Mouse (Mus musculus) skeletal muscle tissue, adult 2 months (tissue): Measurements from ENCODE around the gene Prnd.

Source experiments
- DNase-seq: peaks from one replicate; pipeline ENCODE4 v3.0.0-alpha.2; 2012; ENCODE audit warnings: low read depth, low spot score

Gene Prnd

DNA sequence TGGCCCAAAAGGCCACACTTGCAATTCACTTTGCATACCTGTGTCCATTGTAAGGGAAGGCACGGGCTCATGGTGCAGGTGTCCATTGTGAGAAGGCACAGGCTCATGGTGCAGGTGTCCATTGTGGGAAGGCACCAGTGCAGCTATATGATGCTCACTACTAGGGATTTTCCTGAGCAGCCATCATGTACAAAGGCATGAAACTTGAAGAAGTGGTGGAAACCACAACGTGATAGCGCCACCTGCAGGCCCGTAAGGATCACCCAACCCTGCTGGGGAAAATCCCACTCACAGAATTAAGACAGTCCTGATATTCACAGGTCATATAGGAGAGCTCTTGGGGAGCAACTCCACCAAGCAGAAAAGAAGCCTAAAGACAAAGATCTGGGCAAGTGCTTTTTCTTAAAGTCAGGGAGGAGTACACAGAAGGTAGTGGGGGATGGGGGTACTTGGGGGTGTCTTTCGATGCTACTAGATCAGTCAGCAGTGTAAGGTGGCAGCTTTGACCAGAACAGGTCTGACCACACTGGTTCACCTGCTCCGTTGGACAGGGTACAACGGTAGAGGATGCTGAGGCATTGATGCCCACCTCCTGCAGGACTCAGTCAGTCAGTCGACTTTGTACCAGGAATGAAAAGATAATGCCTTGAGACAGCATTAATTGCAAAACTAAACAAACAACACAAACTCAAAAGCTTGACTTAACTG, 11.1 kb upstream of the Prnd start:
- DNase-seq = peak; percentile 62

DNA sequence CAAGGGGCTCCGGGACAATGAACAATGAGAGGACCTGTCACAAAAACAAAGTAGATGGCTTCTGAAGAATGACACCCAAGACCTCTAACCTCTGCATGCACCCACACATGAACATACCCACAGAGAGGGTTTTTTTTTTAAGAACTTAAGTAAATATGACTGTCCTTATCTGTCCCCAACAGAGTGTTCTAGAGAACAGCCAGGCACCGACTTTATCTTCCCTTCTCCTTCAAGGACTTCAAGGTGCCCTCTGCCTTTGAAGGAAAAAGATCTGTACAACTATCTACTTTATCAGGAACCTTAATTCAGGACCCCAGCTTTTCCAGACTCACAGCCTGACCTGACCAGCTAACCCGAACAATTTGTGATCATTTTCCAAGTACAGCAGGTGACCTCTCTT, 10.2 kb upstream of the Prnd start:
- no peak for DNase-seq

DNA sequence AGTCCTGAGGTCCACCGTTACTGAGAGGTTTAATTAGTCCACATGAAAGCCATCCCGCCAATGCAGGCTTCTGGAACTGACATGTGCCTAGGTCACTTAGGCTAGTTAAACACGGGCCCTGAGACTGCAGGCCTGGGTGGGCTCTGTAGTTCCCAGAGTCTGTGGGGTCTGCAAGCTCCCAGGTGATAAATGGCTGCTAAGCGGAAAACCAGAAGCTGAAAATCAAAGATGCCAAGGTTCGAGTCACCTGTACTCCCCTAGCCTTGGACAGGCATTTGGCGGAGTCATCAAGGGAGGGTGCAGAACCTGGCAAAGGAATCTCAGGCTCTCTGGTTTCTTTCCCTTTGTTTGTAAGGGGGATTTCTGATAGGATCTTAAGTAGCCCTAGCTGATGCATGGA, 9.2 kb upstream of the Prnd start:
- DNase-seq = no peak

DNA sequence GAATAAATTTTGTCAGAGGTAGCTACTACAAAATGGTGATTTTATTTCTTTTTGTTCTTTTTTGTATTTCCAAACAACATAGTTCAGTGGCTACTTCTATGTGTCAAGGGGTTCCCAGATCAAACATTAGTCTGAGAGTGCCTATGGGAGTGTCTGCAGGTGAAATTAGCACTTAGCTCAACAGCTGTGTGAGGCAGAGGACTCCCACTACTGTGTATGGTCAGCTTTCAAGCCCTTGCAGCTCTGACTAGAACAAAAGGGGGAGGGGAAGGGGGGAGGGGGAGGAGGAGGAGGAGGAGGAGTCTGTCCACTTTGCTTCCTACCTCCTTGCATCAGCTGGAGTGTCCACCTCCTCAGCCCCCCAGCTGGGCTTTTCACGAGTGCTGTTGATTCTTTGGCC, 6.3 kb upstream of the Prnd start:
- DNase-seq = no peak

DNA sequence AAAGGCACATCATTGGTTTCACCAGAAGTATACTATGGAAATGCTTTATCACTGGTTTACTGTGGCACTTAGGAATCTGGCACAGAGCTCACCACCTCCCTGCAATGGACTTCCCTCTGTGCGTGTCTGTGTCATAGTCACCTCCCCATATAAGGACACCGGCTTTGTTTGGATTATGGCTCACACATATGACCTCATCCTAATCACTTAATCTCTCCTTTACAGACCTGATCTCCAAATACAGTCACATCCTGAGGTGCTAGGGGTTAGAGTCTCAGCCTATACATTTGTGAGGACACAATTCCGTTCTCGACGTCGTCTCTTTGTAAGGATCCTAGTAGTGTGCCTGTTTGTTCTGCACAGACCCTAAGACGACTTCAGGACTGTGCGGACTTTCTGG, 5.4 kb upstream of the Prnd start:
- DNase-seq = no peak

DNA sequence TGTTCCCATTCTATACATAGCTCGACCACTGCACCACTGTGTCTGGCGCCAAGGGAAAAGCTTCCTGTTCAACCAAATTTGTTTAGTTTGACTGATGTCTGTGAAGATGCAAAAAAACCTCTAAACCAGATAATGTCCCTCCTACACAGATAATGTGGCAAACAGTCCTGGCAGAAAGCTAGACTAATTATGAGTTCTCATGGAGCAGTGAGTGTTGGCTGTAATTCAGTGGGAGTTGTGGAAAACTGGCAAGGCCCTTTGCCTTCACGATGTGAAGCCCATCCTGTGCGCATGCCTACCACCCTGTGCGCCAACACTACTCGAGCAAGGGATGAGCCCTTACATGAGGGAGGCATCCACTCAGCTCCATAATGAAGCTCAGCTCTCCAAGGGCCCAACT, 4.9 kb upstream of the Prnd start:
- DNase-seq = no peak

DNA sequence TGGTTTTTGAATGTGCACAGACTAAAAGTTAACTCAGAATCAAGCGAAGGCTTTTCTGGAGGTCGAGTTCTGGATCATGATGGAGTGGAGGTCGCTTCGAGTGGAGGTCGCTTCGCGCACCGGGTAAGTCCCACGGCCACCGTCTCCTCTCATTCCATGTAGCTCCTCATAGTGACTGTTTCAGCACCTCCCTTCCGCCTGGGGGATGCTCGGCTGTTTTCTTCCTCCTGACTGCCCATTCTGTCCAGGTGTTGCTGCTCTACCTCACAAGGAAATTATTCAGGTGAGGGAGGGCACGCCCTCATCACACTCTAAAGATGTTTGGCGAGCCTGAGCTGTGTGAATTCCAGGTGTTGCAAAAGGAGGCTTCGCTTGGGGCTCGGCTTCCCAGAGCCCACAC, 4.3 kb upstream of the Prnd start:
- no peak for DNase-seq

DNA sequence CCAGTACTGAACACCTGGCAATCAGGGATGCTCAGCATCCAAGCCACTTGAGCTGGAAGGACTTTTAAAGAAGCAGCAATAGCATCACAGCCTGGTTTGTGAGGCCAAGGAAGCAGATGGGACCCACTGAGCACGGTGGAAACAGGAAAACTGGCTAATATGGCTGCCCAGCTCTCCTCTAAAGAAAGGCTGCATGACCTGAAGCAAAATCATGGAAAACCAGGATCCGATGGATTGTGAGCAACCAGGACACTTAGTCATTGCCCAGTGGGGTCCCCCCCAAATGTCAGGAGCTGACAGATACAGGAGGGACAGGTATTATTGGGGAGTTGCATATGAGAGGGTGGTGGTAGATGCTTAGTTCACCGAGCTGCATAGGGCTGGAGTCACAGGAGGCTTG, 2.5 kb upstream of the Prnd start:
- DNase-seq = no peak

DNA sequence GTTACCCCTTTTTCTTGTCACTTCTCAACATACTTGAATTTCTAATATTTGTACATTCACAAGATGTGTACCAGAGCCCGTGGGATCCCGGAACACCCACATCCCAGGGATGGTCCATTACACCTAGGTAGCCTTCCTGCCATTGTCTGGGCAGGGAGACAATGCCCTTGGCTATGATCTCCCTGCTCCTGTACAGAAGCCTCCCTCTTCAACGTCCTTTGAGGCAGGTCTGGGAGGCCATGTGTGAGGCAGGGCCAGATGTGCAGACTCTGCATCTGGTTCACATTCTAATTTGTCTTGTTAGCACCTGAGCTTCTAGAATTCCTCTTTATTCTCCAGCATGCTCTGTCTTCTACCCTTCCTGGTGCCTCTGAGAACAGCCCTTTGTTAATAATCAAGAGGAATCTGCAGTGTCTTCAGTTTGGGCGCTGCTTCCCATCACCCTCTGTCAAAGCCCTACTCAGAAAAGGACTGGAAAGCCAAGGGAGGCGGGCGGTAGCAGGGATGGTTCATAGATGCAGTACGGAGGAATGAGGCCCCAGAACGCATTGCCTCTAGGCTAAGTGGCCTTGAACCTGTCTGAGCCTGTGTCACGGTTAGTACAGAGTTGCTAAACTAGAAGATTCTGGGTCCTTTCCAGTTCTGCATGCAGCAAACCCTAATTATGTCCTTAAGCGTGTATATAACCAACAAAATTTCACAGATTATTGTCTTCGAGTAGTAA, 1.6 kb upstream of the Prnd start:
- no peak for DNase-seq

DNA sequence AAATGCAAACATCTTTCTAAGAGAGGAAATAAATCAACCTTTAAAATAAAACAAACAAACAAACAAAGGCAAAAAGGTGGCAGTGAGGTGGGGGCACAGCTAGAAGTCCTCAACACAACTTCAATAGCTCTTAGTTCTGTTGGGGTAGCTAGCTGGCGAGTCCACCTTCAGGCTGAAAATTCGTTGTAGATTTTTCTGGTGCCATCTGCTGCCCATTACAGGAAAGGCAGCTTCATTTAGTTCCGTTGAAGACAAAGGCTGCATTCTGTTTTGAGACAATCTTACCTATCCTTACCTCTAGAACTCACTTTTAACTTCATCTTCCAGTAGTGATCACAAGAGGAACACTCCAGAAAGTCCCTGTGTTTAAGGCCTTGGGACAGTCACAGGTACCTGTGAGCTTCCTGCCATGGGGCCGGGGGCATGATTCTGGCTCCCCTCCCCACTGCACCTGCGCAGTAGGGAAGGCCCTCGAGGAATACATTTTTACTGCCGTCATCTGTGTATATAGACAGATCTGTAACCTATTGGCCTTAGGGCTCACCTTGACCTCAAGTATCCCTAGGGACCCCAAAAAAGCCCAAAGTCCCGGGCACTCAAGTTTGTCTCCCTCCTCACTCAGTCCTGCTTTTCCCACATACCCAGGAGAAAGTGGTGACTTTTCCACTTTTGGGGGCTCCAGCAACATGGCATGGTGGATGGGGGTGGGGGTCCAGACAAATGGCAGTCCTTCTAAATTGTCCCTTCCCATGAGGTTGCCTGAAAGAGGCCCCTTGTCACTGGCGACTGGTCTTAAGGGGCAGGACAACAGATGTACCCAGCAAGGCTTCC, 679 bp upstream of the Prnd start:
- no peak for DNase-seq

DNA sequence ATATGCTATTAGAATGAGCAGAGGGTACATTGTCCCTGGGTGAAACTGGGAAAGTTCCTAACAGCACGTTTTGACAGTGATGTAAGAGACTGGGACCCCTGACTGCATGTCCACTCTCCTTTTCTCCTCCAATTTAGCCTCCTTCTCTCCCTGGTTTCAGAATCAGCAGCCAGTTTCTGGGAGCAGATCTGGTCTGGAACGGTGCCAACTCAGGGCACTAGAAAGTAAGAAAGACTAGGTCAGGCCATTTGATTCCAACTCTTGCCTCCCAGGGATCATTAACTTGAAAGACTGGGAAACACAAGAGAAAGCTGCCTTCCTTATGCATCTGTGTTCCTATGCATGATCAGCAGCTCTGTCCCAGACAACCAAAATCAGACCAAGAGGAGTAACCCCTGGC, 1.8 kb downstream of the Prnd start:
- DNase-seq = no peak

DNA sequence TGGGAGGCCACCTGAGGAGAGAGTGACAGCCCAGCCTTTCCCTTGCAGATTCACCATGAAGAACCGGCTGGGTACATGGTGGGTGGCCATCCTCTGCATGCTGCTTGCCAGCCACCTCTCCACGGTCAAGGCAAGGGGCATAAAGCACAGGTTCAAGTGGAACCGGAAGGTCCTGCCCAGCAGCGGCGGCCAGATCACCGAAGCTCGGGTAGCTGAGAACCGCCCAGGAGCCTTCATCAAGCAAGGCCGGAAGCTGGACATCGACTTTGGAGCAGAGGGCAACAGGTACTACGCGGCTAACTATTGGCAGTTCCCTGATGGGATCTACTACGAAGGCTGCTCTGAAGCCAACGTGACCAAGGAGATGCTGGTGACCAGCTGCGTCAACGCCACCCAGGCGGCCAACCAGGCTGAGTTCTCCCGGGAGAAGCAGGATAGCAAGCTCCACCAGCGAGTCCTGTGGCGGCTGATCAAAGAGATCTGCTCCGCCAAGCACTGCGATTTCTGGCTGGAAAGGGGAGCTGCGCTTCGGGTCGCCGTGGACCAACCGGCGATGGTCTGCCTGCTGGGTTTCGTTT, 2.4 kb downstream of the Prnd start:
- no peak for DNase-seq

DNA sequence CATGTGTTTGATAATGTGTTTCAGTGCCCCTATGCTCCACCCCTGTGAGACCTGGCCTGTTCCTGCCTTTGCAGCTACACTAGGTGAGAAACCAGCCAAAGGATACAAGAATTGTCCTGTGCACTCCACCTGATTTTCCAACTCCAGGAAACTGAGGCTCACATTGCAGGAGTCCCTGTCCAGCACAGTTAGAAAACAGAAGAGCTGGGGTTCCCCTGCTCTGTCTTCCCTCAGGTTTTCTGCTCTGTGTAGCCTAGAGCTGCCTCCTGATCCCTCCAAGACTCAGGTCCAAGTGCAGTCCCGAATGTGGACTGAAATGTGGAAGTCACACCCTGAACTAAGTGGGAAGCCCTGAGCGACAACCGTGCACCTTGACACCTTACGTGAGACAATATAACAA, 3.0 kb downstream of the Prnd start:
- no peak for DNase-seq

DNA sequence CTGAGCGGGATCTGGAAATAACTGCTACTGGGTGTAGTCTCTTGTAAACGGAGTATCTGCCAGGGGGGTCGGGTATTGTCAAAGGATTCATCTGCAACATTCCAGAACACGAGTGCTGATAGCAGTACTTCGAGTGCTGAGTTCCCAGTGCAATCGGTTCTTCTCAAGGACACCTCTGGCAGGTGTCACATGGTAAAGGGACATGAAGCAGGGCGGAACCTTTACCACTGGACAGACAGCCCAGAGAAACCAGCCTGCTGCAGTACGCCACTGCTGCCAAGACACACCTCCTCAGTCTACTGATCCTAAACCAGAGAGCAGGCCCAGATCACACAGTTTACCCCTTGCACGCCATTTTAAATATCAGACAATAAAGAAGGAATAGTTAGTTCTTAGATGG, 4.2 kb downstream of the Prnd start:
- DNase-seq = no peak

DNA sequence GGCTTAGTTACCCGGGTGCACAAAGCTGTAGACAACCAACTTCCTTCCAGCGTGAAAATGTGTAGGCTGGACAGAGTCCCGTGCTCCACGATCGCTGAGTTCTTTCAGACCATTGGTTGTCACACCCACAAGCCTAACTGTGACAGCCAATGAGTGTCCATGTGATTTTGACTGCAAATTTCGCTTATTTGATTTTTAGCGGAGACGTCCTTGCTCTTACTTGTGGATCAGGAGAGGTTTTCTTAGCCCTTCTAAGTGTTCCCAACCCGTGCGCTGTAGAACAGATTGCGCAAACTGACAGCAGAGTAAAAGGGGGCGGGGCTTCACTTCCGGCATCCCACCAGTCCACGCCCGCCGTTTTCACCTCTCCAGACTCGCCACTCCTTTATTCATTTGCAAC, 4.6 kb downstream of the Prnd start:
- DNase-seq = no peak

DNA sequence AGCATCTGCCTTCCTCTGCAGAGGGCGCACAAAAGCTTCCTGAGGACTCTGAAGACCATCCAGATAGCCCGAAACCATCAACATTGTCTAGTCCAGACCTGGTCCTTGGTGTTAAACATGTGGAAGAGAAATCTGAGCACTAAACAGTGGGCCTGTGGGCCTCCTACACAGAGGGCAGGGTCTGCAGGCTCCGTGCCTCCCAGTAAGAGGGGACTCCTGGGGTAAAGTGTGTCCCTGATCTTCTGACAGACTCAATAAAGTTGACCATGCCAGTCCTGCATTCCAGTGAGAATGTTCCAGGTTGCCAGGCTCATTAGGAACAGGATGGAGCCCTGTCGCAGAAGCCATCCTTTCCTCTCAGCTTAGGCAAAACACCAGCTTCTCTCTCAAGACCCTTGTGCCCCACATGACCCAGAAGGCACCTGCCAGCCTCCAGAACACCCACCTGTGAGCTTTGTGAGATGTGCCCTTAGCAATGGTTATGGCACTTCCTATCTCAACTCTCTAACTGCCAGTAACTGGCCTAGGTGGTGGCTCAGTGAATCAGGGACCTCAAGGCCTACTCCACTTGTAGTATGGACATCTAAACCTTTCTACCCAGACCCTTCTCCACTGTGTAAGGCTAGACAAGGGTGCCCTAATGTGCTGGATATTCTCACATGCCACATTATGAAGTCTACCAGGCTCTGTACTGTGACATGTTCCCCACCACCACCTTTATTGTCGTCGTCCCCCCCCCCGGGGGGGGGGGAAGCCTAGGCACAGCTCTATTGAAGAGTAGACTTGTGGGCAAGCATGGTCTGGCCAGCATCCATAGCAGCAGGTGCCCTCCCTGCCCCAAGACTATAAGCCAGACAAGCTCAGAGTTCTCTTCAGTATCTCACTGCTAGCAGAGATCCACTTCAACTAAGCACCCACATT, 5.9 kb downstream of the Prnd start:
- DNase-seq = no peak

DNA sequence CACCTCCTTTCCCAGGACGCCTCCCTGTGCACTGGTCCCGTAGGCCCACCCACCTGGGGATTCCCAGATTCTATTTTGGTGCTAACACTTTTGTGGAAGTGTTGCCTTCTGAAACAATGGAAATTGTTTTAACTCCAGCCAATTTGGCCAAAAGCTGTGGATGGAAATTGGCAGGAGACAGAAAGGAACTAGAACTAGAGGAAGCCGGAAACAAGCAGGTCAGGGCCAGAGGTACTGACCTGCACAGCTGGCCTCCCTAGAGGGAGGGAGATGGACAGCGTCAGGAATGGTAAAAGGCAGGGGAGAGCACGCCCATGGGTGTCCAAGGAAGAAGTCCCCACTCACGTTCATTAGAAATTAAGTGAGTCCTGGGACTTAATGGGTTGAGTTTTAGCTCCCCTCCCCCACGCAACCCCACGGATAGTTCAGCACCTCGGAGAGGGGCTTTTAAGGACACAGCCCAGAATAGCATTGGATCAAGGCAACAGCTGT, 7.1 kb downstream of the Prnd start:
- DNase-seq = peak; percentile 18

DNA sequence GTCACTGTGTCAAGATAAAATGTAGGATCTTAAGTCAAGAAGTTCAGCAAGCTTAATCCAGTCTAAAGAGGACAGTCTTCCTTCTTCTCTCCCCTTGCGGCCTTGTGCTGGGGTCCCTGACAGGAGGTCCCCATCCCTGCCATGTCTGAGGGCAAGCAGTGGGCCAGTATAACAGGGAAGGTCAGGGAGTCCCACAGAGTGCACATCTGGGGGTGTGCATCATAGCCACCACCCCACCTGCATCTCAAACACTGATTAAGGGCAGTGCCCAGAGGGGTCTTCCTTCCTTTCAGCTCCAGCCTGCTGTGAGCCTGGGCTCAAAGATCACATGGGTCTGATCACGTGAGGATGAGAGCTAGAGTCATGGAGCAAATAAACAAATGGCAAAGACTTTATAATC, 11.0 kb downstream of the Prnd start:
- no peak for DNase-seq

DNA sequence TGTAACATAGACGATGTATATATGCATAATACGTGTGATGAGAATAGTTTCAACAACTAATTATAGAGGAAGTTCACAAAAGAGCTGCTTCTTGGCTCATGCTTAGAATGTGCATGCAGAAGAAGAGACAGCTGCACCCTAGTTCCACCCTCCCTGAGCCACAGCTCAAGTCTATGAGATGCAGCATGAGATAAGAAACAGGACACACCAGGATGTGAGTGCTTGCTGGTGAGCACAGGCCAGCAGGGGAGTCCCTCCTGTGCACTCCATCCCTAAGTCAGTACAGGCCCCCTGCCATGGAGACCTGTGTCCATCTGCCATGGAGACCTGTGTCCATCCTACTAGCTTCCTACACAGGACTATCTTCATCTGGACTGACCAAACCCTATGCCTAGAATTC, 19.9 kb downstream of the Prnd start:
- no peak for DNase-seq

DNA sequence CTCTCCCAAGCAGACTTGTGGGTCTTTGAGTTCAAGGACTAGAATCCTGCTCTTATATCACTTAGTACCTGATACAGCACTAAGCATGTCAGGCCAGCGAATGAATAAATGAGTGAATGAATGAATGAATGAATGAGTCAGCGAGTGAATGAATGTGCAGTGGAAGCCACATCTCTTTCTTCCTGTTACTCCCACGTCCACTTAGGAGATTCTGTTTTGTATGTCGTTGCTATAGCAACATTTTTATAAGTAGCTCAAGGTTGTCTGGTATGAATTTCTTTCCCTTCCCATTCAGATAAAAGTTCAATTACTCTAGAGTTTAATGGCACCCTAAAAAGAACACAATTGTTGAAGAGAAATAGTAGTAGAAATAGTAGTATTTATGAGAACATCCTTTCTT, 20.4 kb downstream of the Prnd start:
- no peak for DNase-seq

DNA sequence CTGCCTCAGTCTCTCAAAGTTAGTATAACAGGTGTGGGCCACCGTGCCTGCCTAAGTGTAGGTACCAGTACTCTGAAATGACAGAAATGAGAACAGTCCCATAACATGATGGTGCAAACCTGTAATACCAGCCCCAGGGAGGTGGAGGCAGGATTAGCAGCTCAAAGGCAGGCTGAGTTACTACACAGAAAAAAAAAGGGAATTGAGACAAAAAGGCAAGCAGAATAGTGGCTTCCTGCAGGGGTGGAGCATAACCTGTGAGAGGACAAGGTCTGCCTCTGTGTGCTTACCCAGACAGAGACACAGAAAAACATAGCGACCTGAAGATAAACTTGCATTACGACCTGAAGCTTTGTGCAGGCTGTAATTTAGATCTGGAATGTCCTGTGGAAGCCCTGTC, 26.0 kb downstream of the Prnd start:
- no peak for DNase-seq
